In genomic region chr1:153085198-153085597, GRCm38 (mm10) we compare ENCODE assay signal across 18 mouse cellular contexts.
DNase-seq lines count a peak whose midpoint lies in the region; ATAC-seq and TF ChIP-seq lines count a peak whose summit lies in the region.
"Had no signal": no experiment of that assay in that cellular context is flagged by ENCODE, and none has a peak within 500 bp of the region (broad histone marks: within the 10 kb centered on the region; RNA-seq: fewer than 3 reads in every experiment).

No protein-coding gene starts in this region.

- H3K36me3 ChIP-seq in heart, embryonic 12.5 days = no peaks in the 10 kb centered on the region
- no peaks in the 10 kb centered on the region; the same call in 1 of the 2 replicates for H3K36me3 ChIP-seq in forebrain, embryonic 15.5 days
- H3K36me3 ChIP-seq in midbrain, postnatal 0 days (ENCODE audit: insufficient read depth, low read length) = peaks cover 18% of the 10 kb centered on the region; the same call in 1 of the 2 replicates
- H3K36me3 ChIP-seq: intestine, embryonic 15.5 days had no signal

- ATAC-seq in heart, embryonic 12.5 days (ENCODE audit: insufficient number of reproducible peaks, low FRiP score) = 0 out of 2 replicates have a peak, but pooled peaks have one; percentile 18
- peak; percentile 98 for ATAC-seq in CD4-positive, CD25-positive, alpha-beta regulatory T cell, adult 4 months
- no peak for ATAC-seq in forebrain, embryonic 15.5 days (replicated peaks)
- no peak for ATAC-seq in midbrain, postnatal 0 days (ENCODE audit: low FRiP score)
- ATAC-seq: intestine, embryonic 15.5 days had no signal

- DNase-seq in heart, postnatal 10 days = no peak
- peak; percentile 89 for DNase-seq in induced T-regulatory cell, adult 2 months (ENCODE audit: low read depth)
- DNase-seq in natural killer cell, adult 2 months (ENCODE audit: low spot score in 2 of 2) = peak; percentile 75 to 87
- DNase-seq in left cerebral cortex, adult 18-20 months (ENCODE audit: low spot score in 2 of 2) = no peak
- no peak for DNase-seq in midbrain, postnatal 0 days (ENCODE audit: low spot score)
- DNase-seq: cerebellum, postnatal 14 days; gastrocnemius, postnatal 10 days had no signal

- H3K4me2 ChIP-seq in heart, embryonic 12.5 days = no peak overlapping the region
- no peak overlapping the region for H3K4me2 ChIP-seq in forebrain, embryonic 15.5 days (replicated peaks)
- no peak overlapping the region for H3K4me2 ChIP-seq in midbrain, postnatal 0 days (ENCODE audit: low read depth, low read length, poor library complexity, severe bottlenecking)
- H3K4me2 ChIP-seq: heart, embryonic 11.5 days; intestine, embryonic 15.5 days; liver, embryonic 11.5 days; midbrain, embryonic 11.5 days; neural tube, embryonic 12.5 days had no signal

- 68% methylated on average over 5 of the region's 5 CpGs for WGBS in heart, embryonic 12.5 days
- WGBS in forebrain, embryonic 15.5 days = 98% methylated on average over 5 of the region's 5 CpGs
- WGBS in midbrain, postnatal 0 days = 91% methylated on average over 5 of the region's 5 CpGs

- intact Hi-C loops in heart, postnatal 10 days (cut with DNase I) = no loop called here

- H3K27ac ChIP-seq in heart, embryonic 12.5 days (ENCODE audit: poor library complexity, severe bottlenecking) = no peak overlapping the region
- H3K27ac ChIP-seq in forebrain, embryonic 15.5 days (replicated peaks) = no peak overlapping the region
- no peak overlapping the region for H3K27ac ChIP-seq in midbrain, postnatal 0 days (ENCODE audit: low read depth, low read length)
- H3K27ac ChIP-seq: hindbrain, embryonic 10.5 days; intestine, embryonic 15.5 days; layer of hippocampus, adult 2 months; neural tube, embryonic 12.5 days had no signal

- H3K9me3 ChIP-seq in heart, embryonic 12.5 days (replicated peaks) = no peaks in the 10 kb centered on the region
- H3K9me3 ChIP-seq in forebrain, embryonic 15.5 days = no peaks in the 10 kb centered on the region
- no peaks in the 10 kb centered on the region for H3K9me3 ChIP-seq in midbrain, postnatal 0 days (ENCODE audit: low read length)
- H3K9me3 ChIP-seq: intestine, embryonic 15.5 days; neural tube, embryonic 12.5 days had no signal

- no peak for TF ChIP-seq CTCF in midbrain, postnatal 0 days (IDR thresholded peaks at IDR 0.05)

- peaks cover 14% of the 10 kb centered on the region for H3K4me1 ChIP-seq in heart, embryonic 12.5 days (replicated peaks)
- peaks cover 8% of the 10 kb centered on the region for H3K4me1 ChIP-seq in forebrain, embryonic 15.5 days
- H3K4me1 ChIP-seq in midbrain, postnatal 0 days (ENCODE audit: insufficient read depth, low read length) = no peaks in the 10 kb centered on the region
- H3K4me1 ChIP-seq: intestine, embryonic 15.5 days; neural tube, embryonic 12.5 days had no signal

- H3K4me3 ChIP-seq in heart, embryonic 12.5 days = no peak overlapping the region
- no peak overlapping the region for H3K4me3 ChIP-seq in forebrain, embryonic 15.5 days
- no peak overlapping the region for H3K4me3 ChIP-seq in midbrain, postnatal 0 days (ENCODE audit: low read depth, low read length)
- H3K4me3 ChIP-seq: hindbrain, embryonic 10.5 days; intestine, embryonic 15.5 days; layer of hippocampus, adult 2 months; neural tube, embryonic 12.5 days had no signal

- H3K27me3 ChIP-seq in heart, embryonic 12.5 days (replicated peaks) = no peaks in the 10 kb centered on the region
- H3K27me3 ChIP-seq in forebrain, embryonic 15.5 days = no peaks in the 10 kb centered on the region
- no peaks in the 10 kb centered on the region for H3K27me3 ChIP-seq in midbrain, postnatal 0 days (ENCODE audit: insufficient read depth, low read length)
- H3K27me3 ChIP-seq: CH12.LX; intestine, embryonic 15.5 days; neural tube, embryonic 12.5 days had no signal

- no peak overlapping the region for H3K9ac ChIP-seq in heart, embryonic 12.5 days
- no peak overlapping the region for H3K9ac ChIP-seq in forebrain, embryonic 15.5 days (replicated peaks)
- H3K9ac ChIP-seq in midbrain, postnatal 0 days (replicated peaks; ENCODE audit: low read length, poor library complexity, severe bottlenecking) = no peak overlapping the region
- H3K9ac ChIP-seq: intestine, embryonic 15.5 days; neural tube, embryonic 12.5 days had no signal

Comparison
In these comparisons a context has a peak if more than half of its experiments do, and no peak if none do; other contexts are left out.
1. ATAC-seq: peak in heart, embryonic 12.5 days (single experiment) and CD4-positive, CD25-positive, alpha-beta regulatory T cell, adult 4 months (single experiment); none in forebrain, embryonic 15.5 days (single experiment) and midbrain, postnatal 0 days (single experiment).
2. DNase-seq: peak in induced T-regulatory cell, adult 2 months (single experiment) and natural killer cell, adult 2 months (2 of 2); none in heart, postnatal 10 days (0 of 2), left cerebral cortex, adult 18-20 months (0 of 2) and midbrain, postnatal 0 days (single experiment).